Mouse (Mus musculus) brain, embryonic 14.5 days (tissue): ENCODE measurements around the gene Bcl2l14. TPM values are rescaled to one million over a fixed set of nuclear protein-coding genes. Genes with fewer than 3 reads are reported as not detected.

ENCODE experiments used
- DNase-seq: peaks from one replicate; pipeline ENCODE4 v3.0.0-alpha.2; 2011; ENCODE audit warnings: low read depth
- CTCF ChIP-seq: fragments of 200-500 bp; IDR thresholded peaks from 2 replicates; pipeline ENCODE4 v1.5.1; 2012; ENCODE audit warnings: inconsistent platforms, mild to moderate bottlenecking, moderate library complexity, borderline replicate concordance; ENCODE audit not compliant: insufficient read depth, insufficient read length; ENCODE audit errors: extremely low read depth
- POLR2A ChIP-seq: fragments of 200-500 bp; IDR thresholded peaks from 2 replicates; pipeline ENCODE4 v1.6.1; 2012; ENCODE audit warnings: mild to moderate bottlenecking, inconsistent platforms, borderline replicate concordance; ENCODE audit not compliant: poor library complexity, insufficient read depth, insufficient read length, severe bottlenecking; ENCODE audit errors: extremely low read depth
- polyA plus RNA-seq: library from polyadenylated mRNA; depleted of rRNA; stranded (reverse); fragments of >200 nt; gene quantifications from 2 replicates; pipeline ENCODE4 v1.2.3, GENCODE M21; 2012

Bcl2l14 gene
- polyA plus RNA-seq, 1 experiment = not detected

GRCm38 (mm10) chr6:134381462-134381861 lies 14.7 kb upstream of the Bcl2l14 start:
- TF ChIP-seq POLR2A = no peak
- no peak for TF ChIP-seq CTCF
- no peak for DNase-seq

GRCm38 (mm10) chr6:134385931-134386330 lies 10.2 kb upstream of the Bcl2l14 start:
- DNase-seq = no peak
- no peak for TF ChIP-seq POLR2A
- no peak for TF ChIP-seq CTCF

- no peak for TF ChIP-seq POLR2A
- no peak for TF ChIP-seq CTCF
These were observed 8.7 kb upstream of the Bcl2l14 start for GRCm38 (mm10) chr6:134387396-134387795.

GRCm38 (mm10) chr6:134388424-134389110 lies 7.6 kb upstream of the Bcl2l14 start:
- DNase-seq = peak; percentile 73
- TF ChIP-seq POLR2A (no peak), CTCF (no peak)

More at GRCm38 (mm10) chr6:134387396-134387795, 8.7 kb upstream of the Bcl2l14 start:
- peak; percentile 16 for DNase-seq

- TF ChIP-seq POLR2A (no peak), CTCF (peak; percentile 94)
- peak; percentile 84 for DNase-seq
These were observed 6.7 kb upstream of the Bcl2l14 start for GRCm38 (mm10) chr6:134389248-134389891.

GRCm38 (mm10) chr6:134389917-134390316 lies 6.2 kb upstream of the Bcl2l14 start:
- no peak for TF ChIP-seq POLR2A
- TF ChIP-seq CTCF = no peak
- no peak for DNase-seq

GRCm38 (mm10) chr6:134390837-134391236 lies 5.3 kb upstream of the Bcl2l14 start:
- no peak for DNase-seq
- no peak for TF ChIP-seq POLR2A
- no peak for TF ChIP-seq CTCF

GRCm38 (mm10) chr6:134402914-134403683 lies 7.0 kb downstream of the Bcl2l14 start:
- peak; percentile 74 for DNase-seq
- TF ChIP-seq CTCF (peak; percentile 69), POLR2A (no peak)

- no peak for DNase-seq
- TF ChIP-seq CTCF = no peak
- TF ChIP-seq POLR2A = no peak
These were observed 7.6 kb downstream of the Bcl2l14 start for GRCm38 (mm10) chr6:134403684-134404070.

GRCm38 (mm10) chr6:134407226-134407625 lies 11.1 kb downstream of the Bcl2l14 start:
- TF ChIP-seq POLR2A (no peak), CTCF (no peak)
- no peak for DNase-seq
